ENCODE assay signal across 26 mouse cellular contexts in genomic region chr6:54447353-54447752, GRCm38 (mm10). TPM values are rescaled to one million over a fixed set of nuclear protein-coding genes. Genes with fewer than 3 reads are reported as not detected.
DNase-seq lines count a peak whose midpoint lies in the region; ATAC-seq and TF ChIP-seq lines count a peak whose summit lies in the region.
"Had no signal": no experiment of that assay in that cellular context is flagged by ENCODE, and none has a peak within 500 bp of the region (broad histone marks: within the 10 kb centered on the region; RNA-seq: fewer than 3 reads in every experiment).

No protein-coding gene starts in this region.

- H3K4me1 ChIP-seq in forebrain, embryonic 13.5 days, result peaks cover 6% of the 10 kb centered on the region; the same call in 1 of the 2 replicates
- peaks cover 6% of the 10 kb centered on the region; the same call in 1 of the 2 replicates for H3K4me1 ChIP-seq in forebrain, embryonic 12.5 days
- H3K4me1 ChIP-seq in hindbrain, embryonic 16.5 days (ENCODE audit: control insufficient read depth, insufficient read depth, low read depth, low read length), result no peaks in the 10 kb centered on the region
- no peaks in the 10 kb centered on the region for H3K4me1 ChIP-seq in hindbrain, postnatal 0 days (ENCODE audit: insufficient read depth, low read length)
- H3K4me1 ChIP-seq in neural tube, embryonic 14.5 days (ENCODE audit: control insufficient read depth, insufficient read depth, low read length), result no peaks in the 10 kb centered on the region
- H3K4me1 ChIP-seq: neural tube, embryonic 12.5 days had no signal

- TF ChIP-seq CTCF in hindbrain, postnatal 0 days (IDR thresholded peaks at IDR 0.05; ENCODE audit: low read depth), result no peak
- TF ChIP-seq CTCF in brain, embryonic 14.5 days (IDR thresholded peaks at IDR 0.05; ENCODE audit: borderline replicate concordance, extremely low read depth, insufficient read depth, insufficient read length), result no peak

- no peaks in the 10 kb centered on the region for H3K36me3 ChIP-seq in forebrain, embryonic 13.5 days (ENCODE audit: poor library complexity, severe bottlenecking)
- no peaks in the 10 kb centered on the region for H3K36me3 ChIP-seq in forebrain, embryonic 12.5 days (replicated peaks)
- H3K36me3 ChIP-seq in hindbrain, embryonic 16.5 days (ENCODE audit: control insufficient read depth, insufficient read depth, low read length), result no peaks in the 10 kb centered on the region
- no peaks in the 10 kb centered on the region for H3K36me3 ChIP-seq in hindbrain, postnatal 0 days (ENCODE audit: insufficient read depth, low read length)
- H3K36me3 ChIP-seq in neural tube, embryonic 14.5 days (ENCODE audit: control insufficient read depth, insufficient read depth, low read length), result no peaks in the 10 kb centered on the region
- H3K36me3 ChIP-seq: embryonic facial prominence, embryonic 12.5 days; heart, embryonic 12.5 days; hindbrain, embryonic 15.5 days; limb, embryonic 12.5 days; neural tube, embryonic 12.5 days had no signal

- DNase-seq in hindbrain, postnatal 0 days (ENCODE audit: low spot score), result no peak
- peak; percentile 34 for DNase-seq in brain, embryonic 14.5 days (ENCODE audit: low read depth)
- no peak for DNase-seq in right cerebral cortex, adult 2 months (ENCODE audit: low spot score in 2 of 2)
- DNase-seq: cerebellum, adult 11-12 months; heart, postnatal 10 days; kidney, adult 9 months; kidney, postnatal 14 days; layer of hippocampus, postnatal 36 days; liver, postnatal 0 days; right cerebral cortex, postnatal 14 days; thymus, adult 2 months had no signal

- H3K9me3 ChIP-seq in forebrain, embryonic 13.5 days (replicated peaks), result no peaks in the 10 kb centered on the region
- no peaks in the 10 kb centered on the region for H3K9me3 ChIP-seq in forebrain, embryonic 12.5 days
- no peaks in the 10 kb centered on the region for H3K9me3 ChIP-seq in hindbrain, embryonic 16.5 days (ENCODE audit: control insufficient read depth, low read length)
- no peaks in the 10 kb centered on the region for H3K9me3 ChIP-seq in hindbrain, postnatal 0 days (ENCODE audit: low read length)
- H3K9me3 ChIP-seq in neural tube, embryonic 14.5 days (ENCODE audit: control insufficient read depth, low read length), result no peaks in the 10 kb centered on the region
- H3K9me3 ChIP-seq: embryonic facial prominence, embryonic 12.5 days; heart, embryonic 12.5 days; hindbrain, embryonic 15.5 days; neural tube, embryonic 12.5 days had no signal

- H3K27me3 ChIP-seq in forebrain, embryonic 13.5 days, result no peaks in the 10 kb centered on the region
- no peaks in the 10 kb centered on the region for H3K27me3 ChIP-seq in forebrain, embryonic 12.5 days
- H3K27me3 ChIP-seq in hindbrain, embryonic 16.5 days (replicated peaks; ENCODE audit: control insufficient read depth, insufficient read depth, low read length), result no peaks in the 10 kb centered on the region
- H3K27me3 ChIP-seq in hindbrain, postnatal 0 days (ENCODE audit: insufficient read depth, low read length), result no peaks in the 10 kb centered on the region
- no peaks in the 10 kb centered on the region for H3K27me3 ChIP-seq in neural tube, embryonic 14.5 days (ENCODE audit: control insufficient read depth, insufficient read depth, low read length)
- H3K27me3 ChIP-seq: embryonic facial prominence, embryonic 12.5 days; heart, embryonic 12.5 days; hindbrain, embryonic 15.5 days; limb, embryonic 12.5 days; neural tube, embryonic 12.5 days had no signal

- 78% methylated on average over 4 of the region's 4 CpGs for WGBS in forebrain, embryonic 13.5 days
- 76% methylated on average over 4 of the region's 4 CpGs for WGBS in forebrain, embryonic 12.5 days
- WGBS in hindbrain, embryonic 16.5 days, result 60% methylated on average over 4 of the region's 4 CpGs
- WGBS in hindbrain, postnatal 0 days, result 77% methylated on average over 4 of the region's 4 CpGs
- WGBS in neural tube, embryonic 14.5 days, result 62% methylated on average over 4 of the region's 4 CpGs

- TF ChIP-seq POLR2A in brain, embryonic 14.5 days (IDR thresholded peaks at IDR 0.05; ENCODE audit: borderline replicate concordance, extremely low read depth, insufficient read depth, insufficient read length, poor library complexity, severe bottlenecking), result no peak

- no peak overlapping the region for H3K4me2 ChIP-seq in forebrain, embryonic 13.5 days
- no peak overlapping the region for H3K4me2 ChIP-seq in forebrain, embryonic 12.5 days
- H3K4me2 ChIP-seq in hindbrain, embryonic 16.5 days (ENCODE audit: low read length), result no peak overlapping the region
- H3K4me2 ChIP-seq in hindbrain, postnatal 0 days (ENCODE audit: low read depth, low read length), result no peak overlapping the region
- H3K4me2 ChIP-seq in neural tube, embryonic 14.5 days (ENCODE audit: low read depth, low read length), result no peak overlapping the region
- H3K4me2 ChIP-seq: embryonic facial prominence, embryonic 12.5 days; heart, embryonic 12.5 days; hindbrain, embryonic 15.5 days; limb, embryonic 12.5 days; liver, embryonic 11.5 days; midbrain, embryonic 11.5 days; neural tube, embryonic 12.5 days had no signal

- H3K27ac ChIP-seq in forebrain, embryonic 13.5 days, result peak overlapping the region; percentile 5; the same call in 1 of the 2 replicates
- H3K27ac ChIP-seq in forebrain, embryonic 12.5 days, result no peak overlapping the region
- H3K27ac ChIP-seq in hindbrain, embryonic 16.5 days (ENCODE audit: low read depth, low read length), result no peak overlapping the region; the same call in 1 of the 2 replicates
- H3K27ac ChIP-seq in hindbrain, postnatal 0 days, result no peak overlapping the region
- peak overlapping the region; percentile 28; the same call in 1 of the 2 replicates for H3K27ac ChIP-seq in neural tube, embryonic 14.5 days (ENCODE audit: low read depth, low read length)
- H3K27ac ChIP-seq: embryonic facial prominence, embryonic 12.5 days; hindbrain, embryonic 15.5 days; limb, embryonic 12.5 days; macrophage; neural tube, embryonic 12.5 days; stomach, postnatal 0 days had no signal

- ATAC-seq in forebrain, embryonic 13.5 days, result 0 out of 2 replicates have a peak, but pooled peaks have one; percentile 21
- ATAC-seq in forebrain, embryonic 12.5 days (ENCODE audit: low FRiP score), result no peak
- 0 out of 2 replicates have a peak, but pooled peaks have one; percentile 59 for ATAC-seq in hindbrain, embryonic 16.5 days
- ATAC-seq in hindbrain, postnatal 0 days, result no peak
- ATAC-seq in neural tube, embryonic 14.5 days (ENCODE audit: low read depth), result no peak
- ATAC-seq: intestine, embryonic 16.5 days; liver, postnatal 0 days; lung, postnatal 0 days had no signal

- H3K4me3 ChIP-seq in forebrain, embryonic 13.5 days, result no peak overlapping the region
- H3K4me3 ChIP-seq in forebrain, embryonic 12.5 days (replicated peaks), result no peak overlapping the region
- no peak overlapping the region for H3K4me3 ChIP-seq in hindbrain, embryonic 16.5 days (ENCODE audit: low read length)
- H3K4me3 ChIP-seq in hindbrain, postnatal 0 days (ENCODE audit: low read length), result no peak overlapping the region
- H3K4me3 ChIP-seq in neural tube, embryonic 14.5 days (ENCODE audit: low read depth, low read length), result no peak overlapping the region
- H3K4me3 ChIP-seq: embryonic facial prominence, embryonic 12.5 days; heart, embryonic 12.5 days; hindbrain, embryonic 15.5 days; limb, embryonic 12.5 days; neural tube, embryonic 12.5 days had no signal

- no peak overlapping the region for H3K9ac ChIP-seq in forebrain, embryonic 13.5 days
- no peak overlapping the region for H3K9ac ChIP-seq in forebrain, embryonic 12.5 days
- H3K9ac ChIP-seq in hindbrain, embryonic 16.5 days (ENCODE audit: low read depth, low read length), result no peak overlapping the region
- H3K9ac ChIP-seq in hindbrain, postnatal 0 days (replicated peaks; ENCODE audit: low read length), result no peak overlapping the region
- no peak overlapping the region for H3K9ac ChIP-seq in neural tube, embryonic 14.5 days (replicated peaks; ENCODE audit: low read depth, low read length)
- H3K9ac ChIP-seq: embryonic facial prominence, embryonic 12.5 days; heart, embryonic 12.5 days; hindbrain, embryonic 15.5 days; limb, embryonic 12.5 days; liver, postnatal 0 days; neural tube, embryonic 12.5 days had no signal

RNA-seq across cellular contexts. Expression of gene Wipf3, which starts 17.9 kb away (rescaled TPM):
- 2.4 and 2.8 TPM in 2 replicates for polyA plus RNA-seq in forebrain, embryonic 13.5 days (2015; fragmentation: Nextera tagmentation; extraction: Ambion mirVana)
- polyA plus RNA-seq in forebrain, embryonic 12.5 days (2016; fragmentation: Nextera tagmentation; extraction: Ambion mirVana), result 1.6 and 1.7 TPM in 2 replicates
- polyA plus RNA-seq in hindbrain, embryonic 16.5 days (2015; fragmentation: Nextera tagmentation; extraction: Ambion mirVana), result 2.3 and 2.5 TPM in 2 replicates
- total RNA-seq in hindbrain, postnatal 0 days (2014; rRNA removed), result 1.4 and 4.2 TPM in 2 replicates
- polyA plus RNA-seq in hindbrain, postnatal 0 days (2015; fragmentation: Nextera tagmentation; extraction: Ambion mirVana), result 1.0 TPM in 2 replicates
- polyA plus RNA-seq in brain, embryonic 14.5 days (2012; rRNA removed), result 6.6 and 11.1 TPM in 2 replicates
- 2.8 and 3.0 TPM in 2 replicates for polyA plus RNA-seq in neural tube, embryonic 14.5 days (2014; fragmentation: Nextera tagmentation; extraction: Ambion mirVana)
- polyA plus RNA-seq: macrophage had no signal

Comparison
In these comparisons a context has a peak if more than half of its experiments do, and no peak if none do; other contexts are left out.
1. ATAC-seq: peak in forebrain, embryonic 13.5 days (single experiment) and hindbrain, embryonic 16.5 days (single experiment); none in forebrain, embryonic 12.5 days (single experiment), hindbrain, postnatal 0 days (single experiment) and neural tube, embryonic 14.5 days (single experiment).
2. H3K27ac ChIP-seq: peak in forebrain, embryonic 13.5 days (single experiment) and neural tube, embryonic 14.5 days (single experiment); none in forebrain, embryonic 12.5 days (single experiment), hindbrain, embryonic 16.5 days (single experiment) and hindbrain, postnatal 0 days (single experiment).